27 mouse cellular contexts compared by ENCODE assay signal in the genomic region with DNA sequence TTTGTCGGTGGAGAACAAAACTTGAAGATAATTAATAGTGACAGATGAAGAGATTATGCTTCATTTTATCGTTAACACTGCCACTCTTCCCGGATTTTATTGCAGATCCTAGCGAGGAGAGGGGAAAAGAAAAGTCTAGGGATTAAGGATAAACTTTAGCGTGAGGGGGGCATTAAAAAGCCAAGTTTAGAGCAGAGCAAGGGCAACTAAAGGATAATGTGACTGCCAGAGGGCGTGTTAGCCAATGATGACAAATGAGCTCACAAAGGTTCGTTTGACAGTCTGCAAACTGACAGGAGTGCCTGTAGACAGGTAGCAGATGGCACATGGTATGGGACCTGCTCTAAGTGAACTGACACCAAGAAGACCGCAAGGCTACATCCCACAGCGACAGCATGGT. TPM values are rescaled to one million over a fixed set of nuclear protein-coding genes. Genes with fewer than 3 reads are reported as not detected.
A peak's percentile ranks its signal among the peaks of the same experiment; 100 is the strongest.
DNase-seq lines count a peak whose midpoint lies in the region; ATAC-seq lines count a peak whose summit lies in the region.
"Had no signal": no experiment of that assay in that cellular context is flagged by ENCODE, and none has a peak within 500 bp of the region (broad histone marks: within the 10 kb centered on the region; RNA-seq: fewer than 3 reads in every experiment).

No protein-coding gene starts in this region.

- no peaks in the 10 kb centered on the region for H3K36me3 ChIP-seq in heart, embryonic 10.5 days
- H3K36me3 ChIP-seq in midbrain, embryonic 11.5 days (ENCODE audit: control insufficient read depth, insufficient read depth, low read length): no peaks in the 10 kb centered on the region
- no peaks in the 10 kb centered on the region for H3K36me3 ChIP-seq in midbrain, embryonic 16.5 days (ENCODE audit: control insufficient read depth, insufficient read depth, low read length)
- H3K36me3 ChIP-seq in liver, embryonic 11.5 days (ENCODE audit: control insufficient read depth, insufficient read depth, low read length): no peaks in the 10 kb centered on the region
- H3K36me3 ChIP-seq: embryonic facial prominence, embryonic 12.5 days; embryonic facial prominence, embryonic 15.5 days; heart, embryonic 13.5 days; hindbrain, embryonic 10.5 days had no signal

- ATAC-seq in midbrain, embryonic 11.5 days (ENCODE audit: low FRiP score): peak; percentile 38; the same call in 1 of the 2 replicates
- ATAC-seq in midbrain, embryonic 16.5 days: no peak
- ATAC-seq in liver, embryonic 11.5 days (replicated peaks; ENCODE audit: low FRiP score): no peak
- ATAC-seq: CD4-positive, CD25-positive, alpha-beta regulatory T cell, adult 4 months; forebrain, embryonic 14.5 days; forebrain, postnatal 0 days had no signal

- 0 out of 2 replicates have a peak, but pooled peaks cover 5% of the 10 kb centered on the region for H3K4me1 ChIP-seq in heart, embryonic 10.5 days
- H3K4me1 ChIP-seq in midbrain, embryonic 11.5 days (ENCODE audit: control insufficient read depth, insufficient read depth, low read length): no peaks in the 10 kb centered on the region
- no peaks in the 10 kb centered on the region for H3K4me1 ChIP-seq in midbrain, embryonic 16.5 days (ENCODE audit: control insufficient read depth, insufficient read depth, low read length)
- no peaks in the 10 kb centered on the region for H3K4me1 ChIP-seq in liver, embryonic 11.5 days (replicated peaks; ENCODE audit: control insufficient read depth, insufficient read depth, low read length)
- H3K4me1 ChIP-seq: embryonic facial prominence, embryonic 12.5 days; embryonic facial prominence, embryonic 15.5 days had no signal

- no peak overlapping the region for H3K4me3 ChIP-seq in heart, embryonic 10.5 days
- H3K4me3 ChIP-seq in midbrain, embryonic 11.5 days (ENCODE audit: low read depth, low read length): no peak overlapping the region
- H3K4me3 ChIP-seq in midbrain, embryonic 16.5 days (ENCODE audit: low read depth, low read length): no peak overlapping the region
- no peak overlapping the region for H3K4me3 ChIP-seq in liver, embryonic 11.5 days (ENCODE audit: low read depth, low read length)
- H3K4me3 ChIP-seq: embryonic facial prominence, embryonic 12.5 days; embryonic facial prominence, embryonic 15.5 days; gastrocnemius, adult 2 months; heart, embryonic 13.5 days; hindbrain, embryonic 10.5 days had no signal

- DNase-seq in heart, embryonic 10.5 days (ENCODE audit: low spot score): peak; percentile 19
- DNase-seq in heart, postnatal 10 days: no peak
- DNase-seq in midbrain, embryonic 11.5 days (ENCODE audit: low spot score, missing footprints): peak; percentile 82
- peak; percentile 55 for DNase-seq in retina, embryonic 14.5 days (ENCODE audit: low spot score)
- no peak for DNase-seq in liver, embryonic 11.5 days (ENCODE audit: low spot score)
- DNase-seq: adrenal gland, adult 2 months; adrenal gland, postnatal 14 days; cerebellum, adult 11-12 months; cerebellum, adult 8-10 months; cerebellum, postnatal 36 days; embryo, embryonic 11 days; forebrain, postnatal 0 days; gastrocnemius, adult 2 months; gastrocnemius, postnatal 14 days; heart, adult 18-20 months; heart, postnatal 36 days had no signal

- intact Hi-C loops in heart, postnatal 10 days (cut with DNase I): no loop called here

- H3K9ac ChIP-seq in midbrain, embryonic 11.5 days (ENCODE audit: low read length): no peak overlapping the region
- no peak overlapping the region for H3K9ac ChIP-seq in midbrain, embryonic 16.5 days (ENCODE audit: low read depth, low read length)
- H3K9ac ChIP-seq in liver, embryonic 11.5 days (ENCODE audit: low read depth, low read length): no peak overlapping the region
- H3K9ac ChIP-seq: embryonic facial prominence, embryonic 12.5 days; embryonic facial prominence, embryonic 15.5 days; forebrain, postnatal 0 days; heart, embryonic 13.5 days; hindbrain, embryonic 14.5 days had no signal

- H3K9me3 ChIP-seq in heart, embryonic 10.5 days: no peaks in the 10 kb centered on the region
- H3K9me3 ChIP-seq in midbrain, embryonic 11.5 days (ENCODE audit: control insufficient read depth, low read length): no peaks in the 10 kb centered on the region
- no peaks in the 10 kb centered on the region for H3K9me3 ChIP-seq in midbrain, embryonic 16.5 days (replicated peaks; ENCODE audit: control insufficient read depth, low read length, poor library complexity, severe bottlenecking)
- no peaks in the 10 kb centered on the region for H3K9me3 ChIP-seq in liver, embryonic 11.5 days (ENCODE audit: control insufficient read depth, low read length)
- H3K9me3 ChIP-seq: embryonic facial prominence, embryonic 12.5 days; embryonic facial prominence, embryonic 15.5 days; heart, embryonic 13.5 days; hindbrain, embryonic 10.5 days had no signal

- 61% methylated on average over 9 of the region's 9 CpGs for WGBS in heart, embryonic 10.5 days
- 52% methylated on average over 9 of the region's 9 CpGs for WGBS in midbrain, embryonic 11.5 days
- 43% methylated on average over 9 of the region's 9 CpGs for WGBS in midbrain, embryonic 16.5 days
- WGBS in liver, embryonic 11.5 days: 61% methylated on average over 9 of the region's 9 CpGs

- H3K27ac ChIP-seq in heart, embryonic 10.5 days: no peak overlapping the region
- H3K27ac ChIP-seq in midbrain, embryonic 11.5 days (ENCODE audit: low read depth, low read length): no peak overlapping the region
- H3K27ac ChIP-seq in midbrain, embryonic 16.5 days (ENCODE audit: low read length): no peak overlapping the region
- no peak overlapping the region for H3K27ac ChIP-seq in liver, embryonic 11.5 days (ENCODE audit: low read depth, low read length)
- H3K27ac ChIP-seq: embryonic facial prominence, embryonic 12.5 days; embryonic facial prominence, embryonic 15.5 days; gastrocnemius, adult 2 months; heart, embryonic 13.5 days; hindbrain, embryonic 10.5 days; hindbrain, embryonic 14.5 days had no signal

- no peak overlapping the region for H3K4me2 ChIP-seq in midbrain, embryonic 11.5 days
- H3K4me2 ChIP-seq in midbrain, embryonic 16.5 days (ENCODE audit: low read length): no peak overlapping the region
- H3K4me2 ChIP-seq in liver, embryonic 11.5 days: no peak overlapping the region
- H3K4me2 ChIP-seq: embryonic facial prominence, embryonic 12.5 days; embryonic facial prominence, embryonic 15.5 days; heart, embryonic 13.5 days; hindbrain, embryonic 14.5 days had no signal

- H3K27me3 ChIP-seq in heart, embryonic 10.5 days (ENCODE audit: insufficient read depth, poor library complexity, severe bottlenecking): no peaks in the 10 kb centered on the region
- H3K27me3 ChIP-seq in midbrain, embryonic 11.5 days (ENCODE audit: control insufficient read depth, insufficient read depth, low read length): no peaks in the 10 kb centered on the region
- H3K27me3 ChIP-seq in midbrain, embryonic 16.5 days (ENCODE audit: control insufficient read depth, insufficient read depth, low read depth, low read length): no peaks in the 10 kb centered on the region
- no peaks in the 10 kb centered on the region for H3K27me3 ChIP-seq in liver, embryonic 11.5 days (replicated peaks; ENCODE audit: control insufficient read depth, insufficient read depth, low read length)
- H3K27me3 ChIP-seq: embryonic facial prominence, embryonic 12.5 days; embryonic facial prominence, embryonic 15.5 days; heart, embryonic 13.5 days had no signal

RNA-seq across cellular contexts. Expression of a gene that starts 36.9 kb away (rescaled TPM):
- polyA plus RNA-seq in heart, embryonic 10.5 days (2016; fragmentation: Nextera tagmentation; extraction: Ambion mirVana): 0.07 and 0.36 TPM in 2 replicates
- total RNA-seq in heart, postnatal 10 days (2021): under 1 TPM; 0.15 to 0.69 TPM
- 0.12 and 0.31 TPM in 2 replicates for polyA plus RNA-seq in midbrain, embryonic 11.5 days (2014; fragmentation: Nextera tagmentation; extraction: Ambion mirVana)
- 0.35 and 0.43 TPM in 2 replicates for polyA plus RNA-seq in midbrain, embryonic 16.5 days (2015; fragmentation: Nextera tagmentation; extraction: Ambion mirVana)
- 0.04 and 0.13 TPM in 2 replicates for polyA plus RNA-seq in liver, embryonic 11.5 days (2014; fragmentation: Nextera tagmentation; extraction: Ambion mirVana)
- total RNA-seq: MEL had no signal
- polyA plus RNA-seq: C2C12; CD4-positive, CD25-positive, alpha-beta regulatory T cell, adult 4 months; heart, embryonic 16.5 days; hindbrain, embryonic 10.5 days had no signal

RNA-seq across cellular contexts. Expression of a gene that starts 37.1 kb away (rescaled TPM):
- polyA plus RNA-seq in heart, embryonic 10.5 days (2016; fragmentation: Nextera tagmentation; extraction: Ambion mirVana): 6.3 and 7.1 TPM in 2 replicates
- total RNA-seq in heart, postnatal 10 days (2021): 10 to 100 TPM in 1 of 2 experiments, 1 to 10 TPM in 1; 8.9 to 10.4 TPM
- polyA plus RNA-seq in midbrain, embryonic 11.5 days (2014; fragmentation: Nextera tagmentation; extraction: Ambion mirVana): 9.5 and 11.0 TPM in 2 replicates
- polyA plus RNA-seq in midbrain, embryonic 16.5 days (2015; fragmentation: Nextera tagmentation; extraction: Ambion mirVana): 3.6 and 4.2 TPM in 2 replicates
- polyA plus RNA-seq in liver, embryonic 11.5 days (2014; fragmentation: Nextera tagmentation; extraction: Ambion mirVana): 14.5 and 18.5 TPM in 2 replicates

Comparison
In these comparisons a context has a peak if more than half of its experiments do, and no peak if none do; other contexts are left out.
1. DNase-seq: peak in heart, embryonic 10.5 days (single experiment), midbrain, embryonic 11.5 days (single experiment) and retina, embryonic 14.5 days (single experiment); none in heart, postnatal 10 days (0 of 2) and liver, embryonic 11.5 days (single experiment).